Mouse (Mus musculus) common myeloid progenitor, adult 5-6 weeks (primary cell): ENCODE data around the gene Nrxn3. TPM values are rescaled to one million over a fixed set of nuclear protein-coding genes. Genes with fewer than 3 reads are reported as not detected.

Experiments used
- ATAC-seq: replicated peaks from 2 replicates; pipeline ENCODE4 v1.8.0; 2016; ENCODE audit warnings: low read depth, mild to moderate bottlenecking, moderate TSS enrichment, inconsistent platforms; ENCODE audit not compliant: poor library complexity, severe bottlenecking
- total RNA-seq: library from RNA; stranded (forward); fragments of 200-1000, 187-1606 nt; gene quantifications from 2 replicates; pipeline ENCODE4 v1.2.3, GENCODE M21; 2017

Gene Nrxn3
- total RNA-seq, 1 experiment from 2014 or later = not detected

- no peak for ATAC-seq
Observed at GRCm38 (mm10) chr12:89764191-89765082, 1041.8 kb downstream of the Nrxn3 start.

GRCm38 (mm10) chr12:89765179-89765578 lies 1042.5 kb downstream of the Nrxn3 start:
- ATAC-seq = no peak

GRCm38 (mm10) chr12:89788794-89789193 lies 1066.1 kb downstream of the Nrxn3 start:
- no peak for ATAC-seq

GRCm38 (mm10) chr12:89789981-89790380 lies 1067.3 kb downstream of the Nrxn3 start:
- ATAC-seq = no peak

GRCm38 (mm10) chr12:89791829-89792228 lies 1069.2 kb downstream of the Nrxn3 start:
- no peak for ATAC-seq

- ATAC-seq = no peak
Observed at GRCm38 (mm10) chr12:89794741-89795140, 1072.1 kb downstream of the Nrxn3 start.

GRCm38 (mm10) chr12:89808217-89808616 lies 1085.5 kb downstream of the Nrxn3 start:
- no peak for ATAC-seq

GRCm38 (mm10) chr12:89810146-89810545 lies 1087.5 kb downstream of the Nrxn3 start:
- no peak for ATAC-seq

GRCm38 (mm10) chr12:89811815-89812549 lies 1089.3 kb downstream of the Nrxn3 start:
- ATAC-seq = peak; percentile 85

- no peak for ATAC-seq
Observed at GRCm38 (mm10) chr12:89812550-89813207, 1090.0 kb downstream of the Nrxn3 start.

GRCm38 (mm10) chr12:89813294-89813693 lies 1090.6 kb downstream of the Nrxn3 start:
- no peak for ATAC-seq

GRCm38 (mm10) chr12:89813718-89814117 lies 1091.0 kb downstream of the Nrxn3 start:
- ATAC-seq = no peak

- no peak for ATAC-seq
Observed at GRCm38 (mm10) chr12:89814536-89814935, 1091.9 kb downstream of the Nrxn3 start.

GRCm38 (mm10) chr12:89817072-89817773 lies 1094.5 kb downstream of the Nrxn3 start:
- ATAC-seq = no peak

GRCm38 (mm10) chr12:89818200-89818599 lies 1095.5 kb downstream of the Nrxn3 start:
- ATAC-seq = no peak

- ATAC-seq = no peak
Observed at GRCm38 (mm10) chr12:89822141-89822540, 1099.5 kb downstream of the Nrxn3 start.

GRCm38 (mm10) chr12:89829927-89830326 lies 1107.3 kb downstream of the Nrxn3 start:
- ATAC-seq = no peak

- ATAC-seq = no peak
Observed at GRCm38 (mm10) chr12:89830350-89830749, 1107.7 kb downstream of the Nrxn3 start.

GRCm38 (mm10) chr12:89831300-89831699 lies 1108.6 kb downstream of the Nrxn3 start:
- ATAC-seq = no peak

- no peak for ATAC-seq
Observed at GRCm38 (mm10) chr12:89836271-89836670, 1113.6 kb downstream of the Nrxn3 start.
